Mouse (Mus musculus): ENCODE results near the gene Ly6g6e.

DNA sequence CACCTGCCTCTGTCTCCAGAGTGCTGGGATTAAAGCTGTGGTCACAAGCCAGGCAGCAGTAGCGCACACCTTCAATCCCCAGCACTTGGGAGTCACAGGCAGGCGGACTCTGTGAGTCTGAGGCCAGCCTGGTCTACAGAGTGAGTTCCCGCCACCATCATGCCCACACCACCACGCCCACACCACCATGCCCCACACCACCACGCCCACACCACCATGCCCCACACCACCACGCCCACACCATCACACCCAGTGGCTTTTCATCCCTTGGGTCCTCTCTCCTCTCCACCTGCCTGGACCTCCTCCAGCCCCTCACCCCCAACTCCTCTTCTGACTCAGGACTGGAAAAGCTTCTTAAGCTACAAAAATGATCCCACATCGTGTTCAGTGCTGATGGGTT, 44.8 kb upstream of the Ly6g6e start:
- TF ChIP-seq CTCF (IDR thresholded peaks at IDR 0.05; ENCODE audit: low read depth) (no peak), EP300 (IDR thresholded peaks at IDR 0.05; ENCODE audit: low read depth) (no peak)
